Comparison of ENCODE assay signal across 8 mouse cellular contexts in genomic region chr2:94157592-94158519, GRCm38 (mm10). TPM values are rescaled to one million over a fixed set of nuclear protein-coding genes. Genes with fewer than 3 reads are reported as not detected.
DNase-seq lines count a peak whose midpoint lies in the region; ATAC-seq and TF ChIP-seq lines count a peak whose summit lies in the region.

Gene Hsd17b12, minus strand, starts transcription at chr2:94157964.

- TF ChIP-seq POLR2A in MEL (IDR thresholded peaks at IDR 0.05; ENCODE audit: control insufficient read depth in 1 of 2, insufficient read depth in 1 of 2, low read depth in 1 of 2, low read length in 2 of 2, poor library complexity in 1 of 2): peak; percentile 81 to 93
- peak; percentile 47; the same call in 1 of the 2 replicates for TF ChIP-seq POLR2A in cerebellum, adult 2 months (IDR thresholded peaks at IDR 0.05; ENCODE audit: borderline replicate concordance, insufficient read depth, low read length)

- peaks cover 3 to 13% of the 10 kb centered on the region in 2 experiments for H3K4me1 ChIP-seq in MEL (ENCODE audit: control insufficient read depth in 1 of 2, insufficient read depth in 2 of 2, low read length in 2 of 2)
- no peaks in the 10 kb centered on the region; the same call in 1 of the 2 replicates for H3K4me1 ChIP-seq in cerebellum, adult 2 months (ENCODE audit: control insufficient read depth, insufficient read depth, low read length)
- H3K4me1 ChIP-seq in forebrain, postnatal 0 days (ENCODE audit: insufficient read depth): peaks cover 4% of the 10 kb centered on the region; the same call in 1 of the 2 replicates
- peaks cover 23% of the 10 kb centered on the region for H3K4me1 ChIP-seq in lung, embryonic 15.5 days

- H3K36me3 ChIP-seq in MEL (ENCODE audit: control insufficient read depth in 1 of 2, insufficient read depth in 2 of 2, low read length in 2 of 2): peaks cover 0 to 17% of the 10 kb centered on the region in 2 experiments; a peak in 2 of 4 replicates
- no peaks in the 10 kb centered on the region for H3K36me3 ChIP-seq in forebrain, postnatal 0 days (ENCODE audit: insufficient read depth)
- no peaks in the 10 kb centered on the region for H3K36me3 ChIP-seq in lung, embryonic 15.5 days

- peak within 1 kb of the TSS; percentile 93 for H3K27ac ChIP-seq in MEL (ENCODE audit: control insufficient read depth, low read depth, low read length)
- H3K27ac ChIP-seq in cerebellum, adult 2 months (ENCODE audit: insufficient read depth, low read length): peak within 1 kb of the TSS; percentile 63
- peak within 1 kb of the TSS; percentile 87 for H3K27ac ChIP-seq in forebrain, postnatal 0 days (ENCODE audit: low read depth, low read length)
- peak within 1 kb of the TSS; percentile 91 for H3K27ac ChIP-seq in lung, embryonic 15.5 days

- peak; percentile 12 to 35; a peak in 2 of 4 replicates for TF ChIP-seq EP300 in MEL (IDR thresholded peaks at IDR 0.05; ENCODE audit: low read depth in 1 of 2, low read length in 2 of 2)

- H3K4me2 ChIP-seq in forebrain, postnatal 0 days (ENCODE audit: low read depth): peak within 1 kb of the TSS; percentile 64
- H3K4me2 ChIP-seq in lung, embryonic 15.5 days: peak within 1 kb of the TSS; percentile 58

- H3K4me3 ChIP-seq in MEL (ENCODE audit: control insufficient read depth in 1 of 2, insufficient read depth in 1 of 2, low read depth in 2 of 2, low read length in 2 of 2): peak within 1 kb of the TSS; percentile 89 to 96
- peak within 1 kb of the TSS; percentile 93 for H3K4me3 ChIP-seq in cerebellum, adult 2 months (replicated peaks; ENCODE audit: insufficient read depth, low read depth, low read length)
- peak within 1 kb of the TSS; percentile 95 for H3K4me3 ChIP-seq in forebrain, postnatal 0 days (ENCODE audit: low read depth, low read length)
- H3K4me3 ChIP-seq in lung, embryonic 15.5 days: peak within 1 kb of the TSS; percentile 92

- peaks cover 38% of the 10 kb centered on the region for H3K79me2 ChIP-seq in MEL (ENCODE audit: control insufficient read depth, insufficient read depth, low read length, poor library complexity)

- WGBS in cerebellum, adult 2 months: under 1% methylated on average over 69 of the region's 69 CpGs
- 1% methylated on average over 69 of the region's 69 CpGs for WGBS in forebrain, postnatal 0 days
- WGBS in lung, embryonic 15.5 days: under 1% methylated on average over 69 of the region's 69 CpGs

- H3K27me3 ChIP-seq in MEL (ENCODE audit: control insufficient read depth in 1 of 2, insufficient read depth in 2 of 2, low read length in 2 of 2): no peaks in the 10 kb centered on the region
- no peaks in the 10 kb centered on the region for H3K27me3 ChIP-seq in cerebellum, adult 2 months (ENCODE audit: control insufficient read depth, insufficient read depth, low read length)
- H3K27me3 ChIP-seq in forebrain, postnatal 0 days (ENCODE audit: insufficient read depth, low read length): no peaks in the 10 kb centered on the region
- H3K27me3 ChIP-seq in lung, embryonic 15.5 days: no peaks in the 10 kb centered on the region

- H3K9me3 ChIP-seq in MEL (replicated peaks; ENCODE audit: insufficient read depth, low read length): no peaks in the 10 kb centered on the region
- no peaks in the 10 kb centered on the region for H3K9me3 ChIP-seq in forebrain, postnatal 0 days (ENCODE audit: low read length)
- H3K9me3 ChIP-seq in lung, embryonic 15.5 days: no peaks in the 10 kb centered on the region

- no peak for TF ChIP-seq CTCF in MEL (IDR thresholded peaks at IDR 0.05 in 2 of 3, conservative IDR thresholded peaks at IDR 0.05 in 1 of 3; ENCODE audit: control insufficient read depth in 1 of 3, insufficient read depth in 1 of 3, low read depth in 2 of 3, low read length in 3 of 3, poor library complexity in 1 of 3, severe bottlenecking in 1 of 3)
- TF ChIP-seq CTCF in cerebellum, adult 2 months (IDR thresholded peaks at IDR 0.05; ENCODE audit: borderline replicate concordance, insufficient read depth, low read depth, low read length): no peak
- peak; percentile 25; the same call in 1 of the 2 replicates for TF ChIP-seq CTCF in forebrain, postnatal 0 days (IDR thresholded peaks at IDR 0.05; ENCODE audit: low read depth)

- no peak for TF ChIP-seq RAD21 in MEL (IDR thresholded peaks at IDR 0.05; ENCODE audit: low read depth, low read length)

- DNase-seq in MEL (ENCODE audit: low read depth, low spot score): peak; percentile 100
- peak; percentile 99 to 100 for DNase-seq in cerebellum, adult 2 months
- peak; percentile 100 for DNase-seq in forebrain, postnatal 0 days
- peak; percentile 99 for DNase-seq in heart, postnatal 4 days
- peak; percentile 100 for DNase-seq in layer of hippocampus, adult 8-10 months (ENCODE audit: low spot score in 2 of 2)
- DNase-seq in ovary, adult 18-20 months (ENCODE audit: low spot score): peak; percentile 100
- DNase-seq in thymus, postnatal 0 days (ENCODE audit: low spot score): peak; percentile 100

- peak within 1 kb of the TSS; percentile 93 for H3K9ac ChIP-seq in MEL (ENCODE audit: control insufficient read depth, low read depth, low read length, poor library complexity, severe bottlenecking)
- peak within 1 kb of the TSS; percentile 89 for H3K9ac ChIP-seq in forebrain, postnatal 0 days
- H3K9ac ChIP-seq in lung, embryonic 15.5 days: peak within 1 kb of the TSS; percentile 92

- ATAC-seq in forebrain, postnatal 0 days: peak; percentile 99
- ATAC-seq in lung, embryonic 15.5 days (ENCODE audit: borderline replicate concordance, extremely low read depth, low FRiP score, low TSS enrichment): peak; percentile 100

TF ChIP-seq in MEL, 35 proteins besides CTCF, POLR2A, EP300 and RAD21 (continues in another document):
- TF ChIP-seq SMC3 (IDR thresholded peaks at IDR 0.05; ENCODE audit: low read depth, low read length): no peak
- no peak for TF ChIP-seq E2F4 (IDR thresholded peaks at IDR 0.05; ENCODE audit: borderline replicate concordance, low read depth, low read length)
- peak; percentile 66; the same call in 1 of the 2 replicates for TF ChIP-seq BHLHE40 (IDR thresholded peaks at IDR 0.05; ENCODE audit: borderline replicate concordance, low read depth, low read length)
- TF ChIP-seq POLR2AphosphoS5 (IDR thresholded peaks at IDR 0.05; ENCODE audit: borderline replicate concordance, low read depth, low read length): no peak
- peak; percentile 82 for TF ChIP-seq MYC (IDR thresholded peaks at IDR 0.05; ENCODE audit: low read depth, low read length)
- peak; percentile 98 for TF ChIP-seq ZNF384 (IDR thresholded peaks at IDR 0.05; ENCODE audit: low read depth, low read length)
- TF ChIP-seq ETS1 (IDR thresholded peaks at IDR 0.05; ENCODE audit: low read depth, low read length): peak; percentile 74
- TF ChIP-seq ZMIZ1 (IDR thresholded peaks at IDR 0.05; ENCODE audit: low read depth, low read length): peak; percentile 86
- TF ChIP-seq HCFC1 (IDR thresholded peaks at IDR 0.05; ENCODE audit: low read depth, low read length): peak; percentile 78
- peak; percentile 49; the same call in 1 of the 2 replicates for TF ChIP-seq KAT2A (conservative IDR thresholded peaks at IDR 0.05; ENCODE audit: low read depth, low read length)
- TF ChIP-seq USF1 (IDR thresholded peaks at IDR 0.05; ENCODE audit: low read depth, low read length): no peak
- TF ChIP-seq CHD1 (IDR thresholded peaks at IDR 0.05; ENCODE audit: low read depth, low read length): 0 out of 2 replicates have a peak, but pooled peaks have one; percentile 75
- TF ChIP-seq TBP (IDR thresholded peaks at IDR 0.05; ENCODE audit: low read depth, low read length): peak; percentile 81
- peak; percentile 86 for TF ChIP-seq MXI1 (IDR thresholded peaks at IDR 0.05; ENCODE audit: low read depth, low read length)
- TF ChIP-seq SIN3A (IDR thresholded peaks at IDR 0.05; ENCODE audit: low read length): peak; percentile 85
- no peak for TF ChIP-seq MAZ (IDR thresholded peaks at IDR 0.05; ENCODE audit: low read depth, low read length)
- TF ChIP-seq MAX (IDR thresholded peaks at IDR 0.05; ENCODE audit: low read length): peak; percentile 78; the same call in 1 of the 2 replicates
- TF ChIP-seq CHD2 (IDR thresholded peaks at IDR 0.05; ENCODE audit: low read length): no peak; the same call in 1 of the 2 replicates
- peak; percentile 28; the same call in 1 of the 2 replicates for TF ChIP-seq NRF1 (IDR thresholded peaks at IDR 0.05; ENCODE audit: insufficient read depth, low read depth, low read length, poor library complexity, severe bottlenecking)
- 0 out of 2 replicates have a peak, but pooled peaks have one; percentile 12 for TF ChIP-seq GATA1 (IDR thresholded peaks at IDR 0.05; ENCODE audit: low read depth, low read length)
- TF ChIP-seq GABPA (IDR thresholded peaks at IDR 0.05; ENCODE audit: low read depth, low read length): no peak
- TF ChIP-seq TCF12 (IDR thresholded peaks at IDR 0.05; ENCODE audit: low read depth, low read length): peak; percentile 67; the same call in 1 of the 2 replicates
- peak; percentile 66; the same call in 1 of the 2 replicates for TF ChIP-seq UBTF (IDR thresholded peaks at IDR 0.05; ENCODE audit: borderline replicate concordance, insufficient read depth, low read depth, low read length)
- peak; percentile 90 for TF ChIP-seq ELF1 (IDR thresholded peaks at IDR 0.05; ENCODE audit: low read depth, low read length)
- TF ChIP-seq JUND (IDR thresholded peaks at IDR 0.05; ENCODE audit: low read depth, low read length): no peak
- TF ChIP-seq MYB (IDR thresholded peaks at IDR 0.05; ENCODE audit: low read depth, low read length): no peak
- TF ChIP-seq TAL1 (IDR thresholded peaks at IDR 0.05; ENCODE audit: low read length): no peak
- peak; percentile 12; the same call in 1 of the 2 replicates for TF ChIP-seq ZKSCAN1 (IDR thresholded peaks at IDR 0.05; ENCODE audit: low read depth, low read length)
- no peak for TF ChIP-seq MAFK (IDR thresholded peaks at IDR 0.05; ENCODE audit: borderline replicate concordance, low read depth, low read length)
- peak; percentile 92 for TF ChIP-seq POLR2AphosphoS2 (IDR thresholded peaks at IDR 0.05; ENCODE audit: low read length)

RNA-seq across cellular contexts. Expression of gene Hsd17b12, which starts in this region (rescaled TPM):
- 83.8 and 94.6 TPM in 2 replicates for total RNA-seq in MEL (2012; rRNA removed)
- polyA plus RNA-seq in MEL (2012; ENCODE audit: insufficient read depth in 1 of 2, insufficient read length in 2 of 2, low read depth in 1 of 2, low replicate concordance in 2 of 2, missing spikeins in 1 of 2): 100 to 1,000 TPM in 1 of 2 experiments, 10 to 100 TPM in 1; 83.5 to 148 TPM
- polyA plus RNA-seq in cerebellum, adult 2 months (2012; rRNA removed): 83.0 and 89.1 TPM in 2 replicates
- 64.1 and 75.8 TPM in 2 replicates for total RNA-seq in forebrain, postnatal 0 days (2014; rRNA removed)
- polyA plus RNA-seq in forebrain, postnatal 0 days (2015; fragmentation: Nextera tagmentation; extraction: Ambion mirVana): 134 and 142 TPM in 2 replicates
- total RNA-seq in heart, postnatal 4 days (2021): 10 to 100 TPM; 39.7 to 44.8 TPM
- 10 to 100 TPM; 67.5 to 81.8 (median 71.7) TPM for total RNA-seq in layer of hippocampus, adult 8-10 months (2022)
- 126 and 129 TPM in 2 replicates for polyA plus RNA-seq in lung, embryonic 15.5 days (2015; fragmentation: Nextera tagmentation; extraction: Ambion mirVana)
- polyA plus RNA-seq in thymus, postnatal 0 days (2015; fragmentation: Nextera tagmentation; extraction: Ambion mirVana): 68.8 and 73.6 TPM in 2 replicates

Comparison
In these comparisons a context has a peak if more than half of its experiments do, and no peak if none do; other contexts are left out.
1. Peak in every context shown above with its lines: DNase-seq, ATAC-seq, H3K4me3 ChIP-seq and H3K27ac ChIP-seq.